Mouse (Mus musculus): ENCODE data around the gene Myo9b. TPM values are rescaled to one million over a fixed set of nuclear protein-coding genes. Genes with fewer than 3 reads are reported as not detected.

Gene Myo9b
- polyA plus RNA-seq, 1 experiment from 2014 or later = 5.8 TPM

DNA sequence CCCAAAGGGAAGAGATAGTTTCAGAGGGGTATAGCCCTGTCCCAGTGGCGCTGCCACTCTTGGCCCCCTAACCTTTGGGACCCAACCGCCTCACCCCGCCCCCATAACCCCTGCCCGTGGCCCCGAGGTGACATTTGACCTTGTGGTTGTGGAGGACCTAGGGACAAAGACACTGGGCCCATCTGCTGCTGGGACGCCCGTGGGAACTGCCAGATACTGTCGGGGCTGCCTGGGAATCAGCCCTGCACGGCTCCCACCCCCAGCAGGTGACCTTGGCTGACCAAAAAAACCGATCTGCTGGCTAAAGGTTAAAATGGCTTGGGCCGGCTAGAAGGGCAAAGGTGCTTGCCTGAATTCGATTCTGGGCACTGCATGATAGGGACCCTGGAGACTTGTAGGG lies 110.9 kb downstream of the Myo9b start:
- no peak for DNase-seq (ENCODE audit: low spot score)
- H3K27ac ChIP-seq (replicated peaks) = peak overlapping the region; percentile 96
- H3K9me3 ChIP-seq (ENCODE audit: control insufficient read depth, low read length) = no peaks in the 10 kb centered on the region
- H3K4me2 ChIP-seq (replicated peaks; ENCODE audit: low read depth) = no peak overlapping the region; the same call in 1 of the 2 replicates
- H3K9ac ChIP-seq (ENCODE audit: low read length) = no peak overlapping the region
- no peak overlapping the region for H3K4me3 ChIP-seq (ENCODE audit: low read depth, low read length)
- WGBS = 28% methylated on average over 10 of the region's 12 CpGs
- ATAC-seq (ENCODE audit: low FRiP score, low TSS enrichment) = no peak
- TF ChIP-seq CTCF (IDR thresholded peaks at IDR 0.05; ENCODE audit: low read depth) (no peak), EP300 (optimal IDR thresholded peaks at IDR 0.05) (no peak)
- H3K36me3 ChIP-seq (ENCODE audit: control insufficient read depth, insufficient read depth, low read length) = no peaks in the 10 kb centered on the region
- H3K27me3 ChIP-seq (ENCODE audit: control insufficient read depth, insufficient read depth, low read length) = no peaks in the 10 kb centered on the region
- H3K4me1 ChIP-seq (replicated peaks; ENCODE audit: control insufficient read depth, insufficient read depth) = peaks cover 9% of the 10 kb centered on the region

DNA sequence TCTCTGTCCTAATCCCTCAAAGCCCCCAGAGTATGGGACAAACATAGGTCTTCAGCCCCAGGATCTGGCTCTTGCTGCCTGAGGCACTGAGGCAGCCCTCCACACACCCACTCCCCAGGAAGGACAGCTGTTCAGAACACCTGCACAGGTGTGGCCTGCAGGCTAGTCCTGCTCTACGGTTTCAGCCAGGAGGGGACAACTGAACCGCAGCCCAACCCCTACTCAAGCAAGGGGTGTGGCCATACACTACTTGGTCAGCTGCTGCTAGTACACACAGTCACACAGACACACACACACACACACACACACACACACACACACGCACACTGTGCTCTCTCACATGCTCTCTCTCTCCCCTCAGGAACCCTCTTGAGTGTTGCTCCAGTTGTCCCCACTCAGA lies 111.3 kb downstream of the Myo9b start:
- Histone ChIP-seq H3K27ac (replicated peaks) (peak overlapping the region; percentile 96), H3K36me3 (ENCODE audit: control insufficient read depth, insufficient read depth, low read length) (no peaks in the 10 kb centered on the region), H3K27me3 (ENCODE audit: control insufficient read depth, insufficient read depth, low read length) (no peaks in the 10 kb centered on the region), H3K4me3 (ENCODE audit: low read depth, low read length) (no peak overlapping the region), H3K4me2 (replicated peaks; ENCODE audit: low read depth) (no peak overlapping the region), H3K9ac (ENCODE audit: low read length) (no peak overlapping the region), H3K4me1 (replicated peaks; ENCODE audit: control insufficient read depth, insufficient read depth) (peaks cover 9% of the 10 kb centered on the region), H3K9me3 (ENCODE audit: control insufficient read depth, low read length) (no peaks in the 10 kb centered on the region)
- ATAC-seq (ENCODE audit: low FRiP score, low TSS enrichment) (peak; percentile 25; the same call in 1 of the 2 replicates), DNase-seq (ENCODE audit: low spot score) (peak; percentile 72)
- 42% methylated on average over 3 of the region's 3 CpGs for WGBS
- TF ChIP-seq CTCF (IDR thresholded peaks at IDR 0.05; ENCODE audit: low read depth) (no peak), EP300 (optimal IDR thresholded peaks at IDR 0.05) (no peak)

DNA sequence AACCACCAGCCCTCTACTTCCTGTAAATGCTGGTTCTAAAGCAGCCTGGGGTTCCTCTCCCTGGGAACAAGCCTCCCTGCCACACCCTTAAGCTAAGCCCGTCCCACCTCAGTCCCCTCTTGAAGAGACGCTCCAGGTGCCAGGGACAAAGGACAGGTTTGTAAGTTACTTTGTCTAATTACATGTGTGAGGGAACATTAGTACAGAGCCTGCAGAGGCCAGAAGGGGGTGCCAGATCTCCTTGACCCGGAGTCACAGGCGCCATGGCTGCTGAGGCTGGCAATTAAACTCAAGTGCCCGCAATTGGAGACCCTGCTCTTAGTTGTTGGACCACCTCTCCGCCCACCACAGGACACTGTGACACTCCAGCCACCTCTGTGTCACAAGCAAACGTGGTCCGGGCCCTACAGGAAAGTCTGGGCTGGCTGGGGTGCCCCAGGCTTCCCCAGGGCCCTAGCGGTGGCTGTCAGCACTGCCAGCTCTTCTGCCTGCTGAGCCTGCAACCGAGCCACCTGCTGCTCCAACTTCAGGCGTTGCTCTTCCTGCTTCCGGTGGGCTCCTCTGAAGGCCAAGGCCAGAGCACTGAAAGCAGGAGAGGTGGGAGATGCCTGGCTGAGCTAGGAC lies 112.8 kb downstream of the Myo9b start:
- H3K4me2 ChIP-seq (replicated peaks; ENCODE audit: low read depth) = no peak overlapping the region
- no peaks in the 10 kb centered on the region for H3K9me3 ChIP-seq (ENCODE audit: control insufficient read depth, low read length)
- WGBS = 77% methylated on average over 12 of the region's 12 CpGs
- H3K9ac ChIP-seq (ENCODE audit: low read length) = no peak overlapping the region
- no peak overlapping the region for H3K27ac ChIP-seq (replicated peaks)
- TF ChIP-seq EP300 (optimal IDR thresholded peaks at IDR 0.05) = no peak
- TF ChIP-seq CTCF (IDR thresholded peaks at IDR 0.05; ENCODE audit: low read depth) = peak; percentile 5; the same call in 1 of the 2 replicates
- no peaks in the 10 kb centered on the region for H3K36me3 ChIP-seq (ENCODE audit: control insufficient read depth, insufficient read depth, low read length)
- ATAC-seq (ENCODE audit: low FRiP score, low TSS enrichment) (no peak), DNase-seq (ENCODE audit: low spot score) (no peak)
- H3K27me3 ChIP-seq (ENCODE audit: control insufficient read depth, insufficient read depth, low read length) = no peaks in the 10 kb centered on the region
- H3K4me1 ChIP-seq (replicated peaks; ENCODE audit: control insufficient read depth, insufficient read depth) = peaks cover 6% of the 10 kb centered on the region; the same call in 1 of the 2 replicates
- no peak overlapping the region for H3K4me3 ChIP-seq (ENCODE audit: low read depth, low read length)

DNA sequence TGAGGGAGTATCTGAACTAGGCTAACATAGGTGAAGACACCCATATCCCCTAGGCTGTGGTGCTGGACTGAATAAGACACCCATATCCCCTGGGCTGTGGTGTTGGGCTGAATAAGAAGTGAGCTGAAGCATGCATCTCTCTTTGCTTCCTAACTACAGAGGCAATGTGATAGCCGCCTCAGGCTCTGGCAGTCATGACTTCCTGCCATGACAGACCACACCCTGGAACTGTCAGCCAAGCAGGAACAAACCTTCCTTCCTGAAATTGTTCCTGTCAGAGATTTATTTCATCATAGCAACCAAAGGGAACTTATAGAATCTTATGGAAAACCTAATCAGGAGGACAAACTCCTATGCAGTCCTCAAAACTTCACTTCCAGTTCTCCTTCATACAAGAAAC lies 115.8 kb downstream of the Myo9b start:
- no peak for DNase-seq (ENCODE audit: low spot score)

DNA sequence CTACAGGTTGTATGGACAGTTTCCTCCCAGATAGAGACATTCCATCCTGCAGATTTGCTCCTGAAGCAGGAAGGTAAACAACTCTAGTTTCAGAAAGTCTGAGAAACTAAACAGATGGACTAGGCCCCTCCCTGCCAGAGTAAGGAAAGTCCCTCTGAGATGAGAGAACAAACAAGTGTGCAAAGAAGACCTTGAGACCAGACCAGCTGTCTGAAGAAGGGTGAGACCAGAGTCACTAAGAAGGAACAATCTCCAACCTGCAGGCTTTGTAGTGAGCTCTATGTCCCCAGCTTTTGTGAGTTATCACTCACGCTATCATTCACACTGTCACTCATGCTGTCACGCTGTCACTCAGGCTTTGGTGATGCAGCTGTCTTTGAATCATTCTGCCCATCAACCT lies 119.2 kb downstream of the Myo9b start:
- no peak for TF ChIP-seq CTCF (IDR thresholded peaks at IDR 0.05; ENCODE audit: low read depth)
- TF ChIP-seq EP300 (optimal IDR thresholded peaks at IDR 0.05) = no peak
- ATAC-seq (ENCODE audit: low FRiP score, low TSS enrichment) = no peak

More for the DNA sequence above, 115.8 kb downstream of the Myo9b start:
- H3K4me2 ChIP-seq (replicated peaks; ENCODE audit: low read depth) = no peak overlapping the region
- no peaks in the 10 kb centered on the region for H3K27me3 ChIP-seq (ENCODE audit: control insufficient read depth, insufficient read depth, low read length)
- H3K27ac ChIP-seq (replicated peaks) = no peak overlapping the region
- WGBS = 41% methylated on average over 1 of the region's 1 CpGs
- no peak for TF ChIP-seq EP300 (optimal IDR thresholded peaks at IDR 0.05)
- ATAC-seq (ENCODE audit: low FRiP score, low TSS enrichment) = no peak
- no peak overlapping the region for H3K4me3 ChIP-seq (ENCODE audit: low read depth, low read length)
- no peaks in the 10 kb centered on the region for H3K36me3 ChIP-seq (ENCODE audit: control insufficient read depth, insufficient read depth, low read length)
- no peak overlapping the region for H3K9ac ChIP-seq (ENCODE audit: low read length)
- H3K4me1 ChIP-seq (replicated peaks; ENCODE audit: control insufficient read depth, insufficient read depth) = no peaks in the 10 kb centered on the region; the same call in 1 of the 2 replicates
- H3K9me3 ChIP-seq (ENCODE audit: control insufficient read depth, low read length) = no peaks in the 10 kb centered on the region

DNA sequence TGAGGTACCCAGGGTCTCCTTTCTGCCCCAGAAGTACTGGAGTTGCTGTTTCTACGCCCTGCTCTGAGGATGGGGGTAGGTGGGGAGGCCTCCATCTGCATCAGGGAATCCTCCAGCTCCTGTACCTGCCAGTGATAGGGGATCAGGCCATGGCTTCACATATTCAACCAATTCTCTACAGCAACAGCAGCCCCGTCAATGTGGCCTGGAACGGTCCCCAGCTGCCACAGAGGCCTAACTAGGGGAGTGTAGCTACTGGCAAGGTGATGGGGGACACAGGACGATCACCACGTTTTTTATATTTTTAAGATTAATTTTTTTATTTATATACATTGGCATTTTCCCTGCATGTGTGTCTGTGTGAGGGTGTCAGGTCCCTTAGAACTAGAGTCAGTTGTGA lies 119.9 kb downstream of the Myo9b start:
- WGBS = 74% methylated on average over 5 of the region's 5 CpGs
- Histone ChIP-seq H3K4me3 (ENCODE audit: low read depth, low read length) (no peak overlapping the region), H3K4me1 (replicated peaks; ENCODE audit: control insufficient read depth, insufficient read depth) (peaks cover 2% of the 10 kb centered on the region; the same call in 1 of the 2 replicates), H3K27me3 (ENCODE audit: control insufficient read depth, insufficient read depth, low read length) (no peaks in the 10 kb centered on the region), H3K27ac (replicated peaks) (no peak overlapping the region), H3K9ac (ENCODE audit: low read length) (no peak overlapping the region), H3K4me2 (replicated peaks; ENCODE audit: low read depth) (no peak overlapping the region), H3K9me3 (ENCODE audit: control insufficient read depth, low read length) (no peaks in the 10 kb centered on the region), H3K36me3 (ENCODE audit: control insufficient read depth, insufficient read depth, low read length) (no peaks in the 10 kb centered on the region)
- ATAC-seq (ENCODE audit: low FRiP score, low TSS enrichment) = no peak
- DNase-seq (ENCODE audit: low spot score) = no peak
- TF ChIP-seq EP300 (optimal IDR thresholded peaks at IDR 0.05) = no peak
- TF ChIP-seq CTCF (IDR thresholded peaks at IDR 0.05; ENCODE audit: low read depth) = no peak

More for the DNA sequence above, 119.2 kb downstream of the Myo9b start:
- H3K4me1 ChIP-seq (replicated peaks; ENCODE audit: control insufficient read depth, insufficient read depth) = no peaks in the 10 kb centered on the region
- H3K27ac ChIP-seq (replicated peaks) = no peak overlapping the region
- H3K4me2 ChIP-seq (replicated peaks; ENCODE audit: low read depth) = no peak overlapping the region
- H3K9ac ChIP-seq (ENCODE audit: low read length) = no peak overlapping the region
- no peaks in the 10 kb centered on the region for H3K36me3 ChIP-seq (ENCODE audit: control insufficient read depth, insufficient read depth, low read length)
- no peaks in the 10 kb centered on the region for H3K9me3 ChIP-seq (ENCODE audit: control insufficient read depth, low read length)
- H3K27me3 ChIP-seq (ENCODE audit: control insufficient read depth, insufficient read depth, low read length) = no peaks in the 10 kb centered on the region
- no peak overlapping the region for H3K4me3 ChIP-seq (ENCODE audit: low read depth, low read length)
- DNase-seq (ENCODE audit: low spot score) = no peak
- 84% methylated on average over 2 of the region's 2 CpGs for WGBS
